Mouse (Mus musculus): ENCODE data around the gene Dbp. TPM values are rescaled to one million over a fixed set of nuclear protein-coding genes. Genes with fewer than 3 reads are reported as not detected.

Dbp gene
- total and polyA plus RNA-seq, 3 experiments = 7.9 to 11.0 (median 10.4) TPM

- peak; percentile 79 for DNase-seq (ENCODE audit: extremely low read depth)
- Histone ChIP-seq H3K9me3 (replicated peaks; ENCODE audit: low read length) (no peaks in the 10 kb centered on the region), H3K36me3 (replicated peaks in 1 of 2; ENCODE audit: control insufficient read depth in 1 of 2, insufficient read depth in 1 of 2, low read length in 1 of 2) (no peaks in the 10 kb centered on the region), H3K27ac (ENCODE audit: insufficient read depth, low read depth) (no peak overlapping the region), H3K4me2 (ENCODE audit: insufficient read depth, low read depth, poor library complexity, severe bottlenecking) (peak overlapping the region; percentile 51; the same call in 1 of the 2 replicates), H3K4me1 (ENCODE audit: control insufficient read depth in 1 of 2, insufficient read depth in 2 of 2) (peaks cover 3 to 56% of the 10 kb centered on the region in 2 experiments; a peak in 3 of 4 replicates), H3K79me2 (replicated peaks; ENCODE audit: control insufficient read depth, extremely low read depth, insufficient read depth, poor library complexity, severe bottlenecking) (no peaks in the 10 kb centered on the region), H3K27me3 (replicated peaks) (no peaks in the 10 kb centered on the region), H3K4me3 (replicated peaks in 1 of 3; ENCODE audit: low read depth in 2 of 3, low read length in 2 of 3, poor library complexity in 1 of 3) (no peak overlapping the region), H3K9ac (ENCODE audit: insufficient read depth, low read depth) (no peak overlapping the region)
- in situ Hi-C loops (cut with MboI; ENCODE audit: low pct_ligation_motif_present, low pct_unique_long_range_greater_than_20kb, low sequenced_read_pairs) = no loop called here
- TF ChIP-seq TCF12 (IDR thresholded peaks at IDR 0.05; ENCODE audit: low read depth, low read length) (no peak), GABPA (IDR thresholded peaks at IDR 0.05; ENCODE audit: insufficient replicate concordance, low read depth, low read length) (peak; percentile 58; the same call in 1 of the 2 replicates), MXI1 (IDR thresholded peaks at IDR 0.05; ENCODE audit: low read depth, low read length) (no peak), KAT2A (IDR thresholded peaks at IDR 0.05; ENCODE audit: insufficient replicate concordance, low read length) (peak; percentile 94; the same call in 1 of the 2 replicates), HCFC1 (IDR thresholded peaks at IDR 0.05; ENCODE audit: low read depth, low read length) (peak; percentile 99), MEF2A (IDR thresholded peaks at IDR 0.05; ENCODE audit: borderline replicate concordance, low read depth, low read length) (no peak)
- dilution Hi-C loops (cut with MboI; ENCODE audit: extremely low pct_ligation_motif_present, extremely low pct_unique_long_range_greater_than_20kb, low sequenced_read_pairs) = no loop called here
Measured at GRCm38 (mm10) chr7:45700301-45701015, 4.4 kb upstream of the Dbp start.

GRCm38 (mm10) chr7:45701072-45701471, 3.8 kb upstream of the Dbp start:
- in situ Hi-C loops (cut with MboI; ENCODE audit: low pct_ligation_motif_present, low pct_unique_long_range_greater_than_20kb, low sequenced_read_pairs) (no loop called here), dilution Hi-C loops (cut with MboI; ENCODE audit: extremely low pct_ligation_motif_present, extremely low pct_unique_long_range_greater_than_20kb, low sequenced_read_pairs) (no loop called here)
- no peak overlapping the region for H3K27ac ChIP-seq (ENCODE audit: insufficient read depth, low read depth)
- no peak for DNase-seq (ENCODE audit: extremely low read depth)
- no peak for TF ChIP-seq ELF1 (IDR thresholded peaks at IDR 0.05; ENCODE audit: low read depth, low read length)
- TF ChIP-seq NRF1 (IDR thresholded peaks at IDR 0.05; ENCODE audit: low read depth, low read length) = no peak
- no peak for TF ChIP-seq PAX5 (IDR thresholded peaks at IDR 0.05; ENCODE audit: low read length)
- TF ChIP-seq KAT2A (IDR thresholded peaks at IDR 0.05; ENCODE audit: insufficient replicate concordance, low read length) = no peak
- no peak for TF ChIP-seq EP300 (IDR thresholded peaks at IDR 0.05; ENCODE audit: low read length)
- no peak for TF ChIP-seq MAFK (IDR thresholded peaks at IDR 0.05; ENCODE audit: insufficient replicate concordance, low read length)
- H3K36me3 ChIP-seq (replicated peaks in 1 of 2; ENCODE audit: control insufficient read depth in 1 of 2, insufficient read depth in 1 of 2, low read length in 1 of 2) = no peaks in the 10 kb centered on the region
- H3K4me3 ChIP-seq (replicated peaks in 1 of 3; ENCODE audit: low read depth in 2 of 3, low read length in 2 of 3, poor library complexity in 1 of 3) = no peak overlapping the region
- no peaks in the 10 kb centered on the region for H3K79me2 ChIP-seq (replicated peaks; ENCODE audit: control insufficient read depth, extremely low read depth, insufficient read depth, poor library complexity, severe bottlenecking)
- H3K9ac ChIP-seq (ENCODE audit: insufficient read depth, low read depth) = no peak overlapping the region
- no peaks in the 10 kb centered on the region for H3K27me3 ChIP-seq (replicated peaks)
- no peak overlapping the region for H3K4me2 ChIP-seq (ENCODE audit: insufficient read depth, low read depth, poor library complexity, severe bottlenecking)
- H3K4me1 ChIP-seq (ENCODE audit: control insufficient read depth in 1 of 2, insufficient read depth in 2 of 2) = peaks cover 3 to 55% of the 10 kb centered on the region in 2 experiments; a peak in 3 of 4 replicates
- H3K9me3 ChIP-seq (replicated peaks; ENCODE audit: low read length) = no peaks in the 10 kb centered on the region

GRCm38 (mm10) chr7:45701607-45702006, 3.3 kb upstream of the Dbp start:
- peaks cover 3 to 54% of the 10 kb centered on the region in 2 experiments; a peak in 3 of 4 replicates for H3K4me1 ChIP-seq (ENCODE audit: control insufficient read depth in 1 of 2, insufficient read depth in 2 of 2)
- H3K79me2 ChIP-seq (replicated peaks; ENCODE audit: control insufficient read depth, extremely low read depth, insufficient read depth, poor library complexity, severe bottlenecking) = no peaks in the 10 kb centered on the region
- no peaks in the 10 kb centered on the region for H3K36me3 ChIP-seq (replicated peaks in 1 of 2; ENCODE audit: control insufficient read depth in 1 of 2, insufficient read depth in 1 of 2, low read length in 1 of 2)
- no peak overlapping the region for H3K4me3 ChIP-seq (replicated peaks in 1 of 3; ENCODE audit: low read depth in 2 of 3, low read length in 2 of 3, poor library complexity in 1 of 3)
- no peak overlapping the region for H3K9ac ChIP-seq (ENCODE audit: insufficient read depth, low read depth)
- H3K27me3 ChIP-seq (replicated peaks) = no peaks in the 10 kb centered on the region
- in situ Hi-C loops (cut with MboI; ENCODE audit: low pct_ligation_motif_present, low pct_unique_long_range_greater_than_20kb, low sequenced_read_pairs) = no loop called here
- DNase-seq (ENCODE audit: extremely low read depth) = no peak
- no peak for TF ChIP-seq ETS1 (conservative IDR thresholded peaks at IDR 0.05; ENCODE audit: low read depth, low read length)
- no peak for TF ChIP-seq ZNF384 (IDR thresholded peaks at IDR 0.05; ENCODE audit: low read depth, low read length)
- no peak for TF ChIP-seq USF1 (IDR thresholded peaks at IDR 0.05; ENCODE audit: low read depth, low read length)
- no peak for TF ChIP-seq MXI1 (IDR thresholded peaks at IDR 0.05; ENCODE audit: low read depth, low read length)
- no peak for TF ChIP-seq MYC (IDR thresholded peaks at IDR 0.05; ENCODE audit: low read depth, low read length)
- no peak for TF ChIP-seq CTCF (conservative IDR thresholded peaks at IDR 0.05 in 1 of 2, IDR thresholded peaks at IDR 0.05 in 1 of 2; ENCODE audit: low read depth in 2 of 2, low read length in 2 of 2)
- TF ChIP-seq USF2 (conservative IDR thresholded peaks at IDR 0.05; ENCODE audit: low read depth, low read length) = no peak
- TF ChIP-seq EP300 (IDR thresholded peaks at IDR 0.05; ENCODE audit: low read length) = no peak
- no peak for TF ChIP-seq JUN (IDR thresholded peaks at IDR 0.05; ENCODE audit: insufficient read depth, low read depth, low read length)
- no peak for TF ChIP-seq KAT2A (IDR thresholded peaks at IDR 0.05; ENCODE audit: insufficient replicate concordance, low read length)
- TF ChIP-seq HCFC1 (IDR thresholded peaks at IDR 0.05; ENCODE audit: low read depth, low read length) = no peak
- no peak for TF ChIP-seq JUND (conservative IDR thresholded peaks at IDR 0.05; ENCODE audit: low read depth, low read length)
- no peak for TF ChIP-seq TBP (conservative IDR thresholded peaks at IDR 0.05; ENCODE audit: low read depth, low read length)
- no peak for TF ChIP-seq MAFK (IDR thresholded peaks at IDR 0.05; ENCODE audit: insufficient replicate concordance, low read length)
- dilution Hi-C loops (cut with MboI; ENCODE audit: extremely low pct_ligation_motif_present, extremely low pct_unique_long_range_greater_than_20kb, low sequenced_read_pairs) = no loop called here
- H3K9me3 ChIP-seq (replicated peaks; ENCODE audit: low read length) = no peaks in the 10 kb centered on the region
- no peak overlapping the region for H3K27ac ChIP-seq (ENCODE audit: insufficient read depth, low read depth)
- H3K4me2 ChIP-seq (ENCODE audit: insufficient read depth, low read depth, poor library complexity, severe bottlenecking) = no peak overlapping the region
